Mouse (Mus musculus): ENCODE results near the gene Zfp677.

DNA sequence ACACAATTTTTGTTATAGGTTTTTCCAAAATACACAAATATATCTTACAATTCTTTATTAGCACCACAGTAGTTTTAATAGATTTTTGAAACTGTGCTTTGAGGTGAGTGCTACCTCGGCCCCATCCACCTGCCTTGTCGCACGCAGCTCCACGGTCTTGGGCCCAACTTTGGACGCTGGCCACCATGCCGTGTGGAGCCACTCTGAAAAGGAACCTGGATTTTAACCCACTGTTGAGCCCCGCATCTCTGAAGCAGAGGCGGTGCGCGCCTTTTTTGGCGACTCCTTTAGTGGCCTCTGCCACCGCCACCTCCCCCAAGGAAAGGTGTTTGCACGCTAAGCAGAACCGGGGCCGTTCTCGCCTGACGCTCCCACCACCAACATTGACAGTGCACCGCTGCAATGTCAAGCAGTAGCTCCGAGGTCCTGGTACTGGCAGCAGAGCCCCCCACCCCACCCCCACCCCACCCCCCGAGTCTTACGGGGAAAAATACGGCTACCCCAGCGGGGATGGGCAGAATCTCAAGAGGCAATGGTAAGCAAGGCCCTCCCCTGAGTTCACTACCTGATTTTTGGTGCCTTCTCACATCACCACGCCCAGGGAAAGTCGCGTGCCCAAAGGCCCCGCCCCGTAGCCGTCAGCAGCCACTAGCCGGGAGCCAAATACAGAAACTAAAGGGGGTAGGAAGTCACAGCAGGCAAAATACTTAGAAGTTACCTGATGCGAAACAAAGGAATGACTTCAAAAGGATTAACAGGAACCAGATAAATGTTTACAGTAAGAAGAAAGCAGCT lies 13.4 kb upstream of the Zfp677 start:
- no peak for TF ChIP-seq CTCF (IDR thresholded peaks at IDR 0.05; ENCODE audit: low read depth)
- no peak for TF ChIP-seq EP300 (IDR thresholded peaks at IDR 0.05; ENCODE audit: low read depth)

Measured in liver, postnatal 0 days (tissue).